Mouse (Mus musculus) cortical plate, adult 2 months (tissue): ENCODE measurements at regions not wholly inside any gene's neighbourhood (a gene's known extent, or its start where the extent isn't known, plus 50 kb on each side); places are given as distances from the start of the nearest gene placed in this dataset.

Source experiments
- CTCF ChIP-seq: fragments of 200-500 bp; IDR thresholded peaks from 2 replicates; pipeline ENCODE4 v1.5.1; 2011; ENCODE audit warnings: mild to moderate bottlenecking, control low read depth, low read length; ENCODE audit not compliant: insufficient read depth; ENCODE audit errors: extremely low read depth
- POLR2A ChIP-seq: fragments of 200-500 bp; IDR thresholded peaks from 2 replicates; pipeline ENCODE4 v1.6.1; 2011; ENCODE audit warnings: mild to moderate bottlenecking, low read length, control low read depth; ENCODE audit not compliant: insufficient read depth; ENCODE audit errors: extremely low read depth

GRCm38 (mm10) chr9:34395839-34396804 is 89.6 kb upstream of the Kirrel3 start:
- TF ChIP-seq CTCF (no peak), POLR2A (no peak)
